Mouse (Mus musculus) stomach, embryonic 15.5 days (tissue): ENCODE results near the gene Zfyve27. TPM values are rescaled to one million over a fixed set of nuclear protein-coding genes. Genes with fewer than 3 reads are reported as not detected.

Experiments used
- ATAC-seq: fragments of 200-750 bp; cut with Nextera tagmentation; 2 replicates; pipeline ENCODE4 v1.8.0; 2017; ENCODE audit warnings: low read depth, moderate number of reproducible peaks, moderate TSS enrichment; ENCODE audit not compliant: insufficient read depth, low FRiP score
- H3K27ac ChIP-seq: fragments of 300-500 bp; sonication (generic); 2 replicates; pipeline ENCODE4 v1.5.1; 2015; ENCODE audit warnings: mild to moderate bottlenecking, inconsistent platforms
- H3K27me3 ChIP-seq: fragments of 300-500 bp; sonication (generic); replicated peaks from 2 replicates; pipeline ENCODE4 v1.6.1; 2015; ENCODE audit warnings: inconsistent platforms
- H3K36me3 ChIP-seq: fragments of 300-500 bp; sonication (generic); 2 replicates; pipeline ENCODE4 v1.6.1; 2015; ENCODE audit warnings: inconsistent platforms
- H3K4me1 ChIP-seq: fragments of 300-500 bp; sonication (generic); 2 replicates; pipeline ENCODE4 v1.6.1; 2015; ENCODE audit warnings: inconsistent platforms
- H3K4me2 ChIP-seq: fragments of 300-500 bp; sonication (generic); 2 replicates; pipeline ENCODE4 v1.6.1; 2015; ENCODE audit warnings: mild to moderate bottlenecking, inconsistent platforms
- H3K4me3 ChIP-seq: fragments of 300-500 bp; sonication (generic); replicated peaks from 2 replicates; pipeline ENCODE4 v1.5.1; 2015; ENCODE audit warnings: inconsistent platforms
- H3K9ac ChIP-seq: fragments of 300-500 bp; sonication (generic); 2 replicates; pipeline ENCODE4 v1.6.1; 2015; ENCODE audit warnings: inconsistent platforms
- H3K9me3 ChIP-seq: fragments of 300-500 bp; sonication (generic); 2 replicates; pipeline ENCODE4 v1.6.1; 2016; ENCODE audit warnings: inconsistent platforms
- WGBS: fragments of 180-500 bp; shearing (Covaris S2); methylation state at CpG from one replicate; pipeline ENCODE4 v1.1.7; 2015; 5-methylcytosine and 5-hydroxymethylcytosine counted together
- polyA plus RNA-seq: library from polyadenylated mRNA; unstranded; fragments of >200 nt; fragmentation: Nextera tagmentation; extraction: Ambion mirVana; gene quantifications from 2 replicates; pipeline ENCODE4 v1.2.1, GENCODE M21; 2015

Gene Zfyve27
- polyA plus RNA-seq, 1 experiment from 2014 or later, result 24.6 TPM

DNA sequence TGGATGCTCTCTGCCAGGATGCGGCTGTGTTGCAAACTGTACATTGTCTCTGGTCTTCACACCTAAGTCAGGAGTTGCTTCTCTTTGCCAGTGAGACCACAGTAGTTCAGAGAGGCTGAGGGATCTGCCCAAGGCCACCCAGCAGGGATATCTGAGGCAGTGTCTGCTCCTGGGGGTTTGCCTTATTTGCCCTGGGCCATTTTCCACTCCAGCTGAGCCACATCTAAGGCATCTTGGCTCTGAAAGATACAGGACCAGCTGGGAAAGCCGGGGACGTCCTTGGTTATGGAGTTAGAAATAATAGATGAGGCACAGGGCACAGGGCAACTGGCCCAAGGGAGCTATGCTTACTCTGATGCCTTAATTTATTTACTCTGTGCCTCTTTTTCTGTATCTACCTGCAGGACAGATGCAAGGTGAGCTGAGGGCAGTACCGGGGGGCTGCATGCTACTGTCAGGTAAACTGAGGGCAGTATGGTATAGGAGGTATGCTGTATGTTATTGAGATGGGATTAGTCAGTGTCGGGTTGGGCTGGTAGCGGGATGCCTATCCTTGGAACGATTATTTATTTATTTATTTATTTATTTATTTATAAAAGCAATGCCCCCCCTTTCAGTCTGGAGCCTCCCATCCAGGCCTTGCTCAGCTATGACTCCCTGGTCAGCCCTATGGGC lies 53.1 kb downstream of the Zfyve27 start:
- Histone ChIP-seq H3K36me3 (no peaks in the 10 kb centered on the region), H3K4me1 (no peaks in the 10 kb centered on the region), H3K4me3 (no peak overlapping the region), H3K27me3 (no peaks in the 10 kb centered on the region), H3K27ac (no peak overlapping the region), H3K9me3 (no peaks in the 10 kb centered on the region), H3K9ac (no peak overlapping the region), H3K4me2 (no peak overlapping the region)
- WGBS, result 57% methylated on average over 7 of the region's 7 CpGs
- ATAC-seq, result no peak

DNA sequence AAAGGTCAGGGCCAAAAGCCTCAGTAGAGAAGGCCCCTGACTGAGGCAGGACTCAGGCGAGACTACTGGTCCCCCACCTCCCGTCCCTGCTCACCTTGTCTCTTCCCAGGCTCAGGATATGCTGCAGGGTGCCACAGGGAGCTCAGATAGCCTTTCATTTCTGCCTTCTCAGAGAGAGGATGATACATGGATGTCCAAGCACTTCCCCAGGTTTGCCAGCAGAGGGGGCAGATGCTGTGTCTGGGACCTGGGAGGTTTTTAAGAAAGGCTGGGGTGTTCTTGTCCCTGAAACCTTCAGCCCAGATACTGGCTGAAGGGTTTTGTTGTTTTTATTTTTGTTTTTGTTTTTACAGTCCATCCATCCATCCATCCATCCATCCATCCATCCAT lies 53.6 kb downstream of the Zfyve27 start:
- no peak overlapping the region for H3K4me3 ChIP-seq
- no peak for ATAC-seq
- no peak overlapping the region for H3K9ac ChIP-seq
- H3K4me2 ChIP-seq, result no peak overlapping the region
- H3K9me3 ChIP-seq, result no peaks in the 10 kb centered on the region
- no peaks in the 10 kb centered on the region for H3K36me3 ChIP-seq
- 32% methylated on average over 2 of the region's 2 CpGs for WGBS
- H3K27me3 ChIP-seq, result no peaks in the 10 kb centered on the region
- H3K27ac ChIP-seq, result no peak overlapping the region
- H3K4me1 ChIP-seq, result no peaks in the 10 kb centered on the region

DNA sequence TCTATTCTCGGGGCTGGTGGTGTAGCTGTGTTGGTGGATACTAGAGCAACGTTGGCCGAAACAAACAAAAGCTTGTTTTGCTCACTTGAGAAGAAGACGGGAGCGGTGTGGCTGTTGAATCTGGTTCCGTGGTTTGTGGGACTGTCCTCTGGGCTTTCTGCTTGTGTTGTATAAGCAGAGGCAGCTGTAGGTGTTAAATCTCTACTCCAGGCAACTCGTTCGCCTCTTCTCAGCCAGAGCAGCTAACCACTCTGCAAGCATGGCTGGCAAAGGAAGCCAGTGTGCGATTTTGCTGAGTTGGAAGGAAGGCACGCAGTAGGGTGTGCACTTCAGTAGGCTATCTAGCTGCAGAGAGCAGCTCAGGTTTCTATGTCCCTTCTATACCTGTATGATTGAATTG lies 62.7 kb downstream of the Zfyve27 start:
- Histone ChIP-seq H3K4me1 (no peaks in the 10 kb centered on the region), H3K36me3 (no peaks in the 10 kb centered on the region), H3K4me3 (no peak overlapping the region), H3K9me3 (no peaks in the 10 kb centered on the region), H3K27me3 (no peaks in the 10 kb centered on the region), H3K4me2 (no peak overlapping the region), H3K27ac (no peak overlapping the region), H3K9ac (no peak overlapping the region)
- 76% methylated on average over 10 of the region's 10 CpGs for WGBS
- no peak for ATAC-seq

DNA sequence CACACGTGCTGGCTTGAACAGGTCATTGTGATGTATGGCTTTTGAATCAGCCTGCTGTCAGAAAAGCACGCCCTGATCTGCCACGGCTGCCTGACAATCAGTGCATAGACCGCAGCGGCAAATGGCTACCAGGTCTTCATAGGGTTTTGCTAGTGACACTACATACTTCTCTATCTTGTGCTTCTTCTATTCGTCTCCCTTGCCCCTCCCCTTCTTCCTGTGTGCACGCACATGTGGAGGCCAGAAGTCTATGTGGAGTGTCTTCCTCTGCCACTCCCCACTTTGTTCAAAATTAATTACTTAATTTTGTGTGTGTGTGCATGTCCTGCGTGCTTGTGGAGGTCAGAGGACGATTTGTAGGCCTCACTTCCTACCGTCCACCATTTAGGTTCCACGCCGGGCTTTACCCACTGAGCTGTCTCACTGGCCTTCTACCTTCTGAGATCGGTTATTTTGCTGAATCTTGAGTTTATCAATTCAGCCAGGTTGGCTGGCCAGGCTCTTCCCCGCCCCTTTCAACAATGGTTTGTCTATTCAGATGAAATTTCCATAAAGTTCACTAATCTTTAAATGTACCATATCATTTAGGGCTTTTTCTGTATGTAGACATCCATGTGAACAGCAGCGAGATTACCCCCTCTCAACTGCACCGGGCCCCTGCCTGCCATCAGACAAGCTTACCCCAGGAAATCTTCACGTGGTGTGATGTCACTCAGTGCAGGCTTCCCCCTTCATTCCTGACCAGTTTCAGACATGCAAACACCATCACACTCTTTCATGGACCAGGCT lies 65.9 kb downstream of the Zfyve27 start:
- Histone ChIP-seq H3K4me3 (no peak overlapping the region), H3K9me3 (no peaks in the 10 kb centered on the region), H3K36me3 (no peaks in the 10 kb centered on the region), H3K4me2 (no peak overlapping the region), H3K9ac (no peak overlapping the region), H3K27ac (no peak overlapping the region), H3K27me3 (no peaks in the 10 kb centered on the region), H3K4me1 (no peaks in the 10 kb centered on the region)
- WGBS, result 69% methylated on average over 17 of the region's 17 CpGs
- no peak for ATAC-seq

DNA sequence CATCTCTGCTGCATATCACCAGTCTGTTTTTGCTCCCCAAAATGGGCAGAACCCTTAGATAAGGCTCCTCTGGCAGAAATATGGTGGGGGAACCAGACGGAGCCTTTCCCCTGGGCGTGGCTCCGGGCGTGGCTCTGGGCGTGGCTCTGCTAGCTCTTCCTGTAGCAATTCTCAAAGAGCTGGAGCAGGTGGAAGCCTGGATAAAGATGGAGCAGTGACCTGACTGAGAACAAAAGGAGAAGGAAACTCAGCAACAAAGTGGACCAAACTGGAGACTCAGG lies 66.5 kb downstream of the Zfyve27 start:
- Histone ChIP-seq H3K27ac (no peak overlapping the region), H3K4me1 (no peaks in the 10 kb centered on the region), H3K36me3 (no peaks in the 10 kb centered on the region), H3K4me3 (no peak overlapping the region), H3K9ac (no peak overlapping the region), H3K9me3 (no peaks in the 10 kb centered on the region), H3K27me3 (no peaks in the 10 kb centered on the region), H3K4me2 (no peak overlapping the region)
- no peak for ATAC-seq
- WGBS, result 58% methylated on average over 5 of the region's 5 CpGs

DNA sequence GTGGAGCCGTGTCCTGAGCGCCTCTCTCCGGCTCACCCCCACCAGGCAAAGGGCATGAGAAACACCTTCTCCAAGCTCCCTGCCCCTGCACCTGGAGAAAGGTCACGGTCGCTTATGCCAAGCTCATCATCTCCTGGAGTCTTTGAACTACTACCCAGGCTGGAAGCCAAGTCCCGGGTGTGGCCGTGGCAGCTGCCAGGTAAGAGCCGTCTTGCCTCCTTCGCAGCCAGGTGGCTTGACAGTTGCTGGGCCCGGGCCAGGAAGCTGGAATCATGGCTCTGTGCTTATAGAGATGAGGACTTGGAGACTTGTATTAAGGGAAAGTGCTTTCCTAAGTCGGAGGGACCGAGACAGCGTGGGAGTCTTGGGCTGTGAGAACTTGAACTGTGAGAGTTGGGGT lies 67.2 kb downstream of the Zfyve27 start:
- no peak for ATAC-seq
- 82% methylated on average over 13 of the region's 13 CpGs for WGBS

DNA sequence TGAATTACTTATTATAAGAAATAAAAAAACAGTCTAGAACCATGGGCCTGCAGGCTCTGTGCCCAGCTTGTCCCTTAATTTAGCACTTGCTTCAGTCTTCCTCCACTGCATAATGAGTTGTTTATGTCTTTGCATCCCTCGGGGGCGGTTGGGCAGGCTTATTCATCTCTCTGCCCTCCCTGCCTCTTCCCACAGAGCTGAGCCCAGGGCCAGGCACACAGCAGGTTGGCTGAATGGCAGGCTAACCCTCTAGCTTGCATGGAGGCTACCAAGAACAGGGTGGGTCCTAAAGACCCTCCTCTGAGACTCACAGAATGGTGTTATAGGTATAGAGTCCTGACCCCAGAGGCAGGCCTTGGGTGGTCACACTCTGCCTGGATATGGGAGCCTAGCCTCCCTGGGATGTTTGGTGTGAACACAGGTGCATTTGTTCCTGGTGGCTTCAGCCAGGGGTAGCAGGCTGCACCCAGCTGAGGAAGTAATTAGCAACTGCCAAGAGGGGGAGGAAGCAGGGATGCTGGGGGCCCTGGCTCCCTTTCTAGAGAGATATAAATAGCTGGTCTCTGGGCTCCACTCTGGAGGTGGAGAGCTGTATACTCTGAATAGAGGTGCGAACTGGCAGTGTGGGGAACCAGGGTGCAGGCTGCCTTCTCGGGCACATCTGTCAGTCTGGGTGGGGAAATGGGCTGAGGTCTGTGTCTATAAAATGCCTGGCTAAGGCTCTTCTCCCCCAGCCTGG lies 74.0 kb downstream of the Zfyve27 start:
- H3K27me3 ChIP-seq, result no peaks in the 10 kb centered on the region
- H3K4me3 ChIP-seq, result no peak overlapping the region
- H3K4me2 ChIP-seq, result no peak overlapping the region
- WGBS, result 19% methylated on average over 4 of the region's 4 CpGs
- ATAC-seq, result no peak
- H3K4me1 ChIP-seq, result 0 out of 2 replicates have a peak, but pooled peaks cover 2% of the 10 kb centered on the region
- no peaks in the 10 kb centered on the region for H3K36me3 ChIP-seq
- H3K9ac ChIP-seq, result no peak overlapping the region
- H3K9me3 ChIP-seq, result no peaks in the 10 kb centered on the region
- H3K27ac ChIP-seq, result no peak overlapping the region

More for the DNA sequence above, 67.2 kb downstream of the Zfyve27 start:
- Histone ChIP-seq H3K27ac (no peak overlapping the region), H3K36me3 (no peaks in the 10 kb centered on the region), H3K27me3 (no peaks in the 10 kb centered on the region), H3K9me3 (no peaks in the 10 kb centered on the region), H3K4me1 (no peaks in the 10 kb centered on the region), H3K4me3 (no peak overlapping the region), H3K4me2 (no peak overlapping the region), H3K9ac (no peak overlapping the region)

DNA sequence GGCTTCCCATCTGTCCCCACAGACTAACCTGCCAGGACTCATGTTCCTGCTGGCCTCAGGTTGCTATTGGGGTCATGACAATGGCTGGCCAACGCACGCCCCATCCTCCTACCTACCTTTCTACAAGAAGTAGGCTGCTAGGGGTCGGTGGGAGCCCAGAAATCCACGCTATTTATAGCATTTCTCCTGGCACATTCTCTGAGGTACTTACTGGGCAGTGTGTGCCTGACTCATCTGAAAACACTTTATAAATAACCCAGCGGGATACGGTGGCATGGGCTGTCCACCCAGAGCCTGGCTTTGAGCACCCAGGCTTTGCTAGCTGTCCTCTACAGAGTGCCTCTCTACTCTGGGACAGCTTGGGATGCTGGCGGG lies 74.6 kb downstream of the Zfyve27 start:
- Histone ChIP-seq H3K27ac (no peak overlapping the region), H3K27me3 (no peaks in the 10 kb centered on the region), H3K4me1 (0 out of 2 replicates have a peak, but pooled peaks cover 2% of the 10 kb centered on the region), H3K9ac (no peak overlapping the region), H3K4me3 (no peak overlapping the region), H3K36me3 (no peaks in the 10 kb centered on the region), H3K4me2 (no peak overlapping the region), H3K9me3 (no peaks in the 10 kb centered on the region)
- ATAC-seq, result no peak
- 64% methylated on average over 7 of the region's 7 CpGs for WGBS

DNA sequence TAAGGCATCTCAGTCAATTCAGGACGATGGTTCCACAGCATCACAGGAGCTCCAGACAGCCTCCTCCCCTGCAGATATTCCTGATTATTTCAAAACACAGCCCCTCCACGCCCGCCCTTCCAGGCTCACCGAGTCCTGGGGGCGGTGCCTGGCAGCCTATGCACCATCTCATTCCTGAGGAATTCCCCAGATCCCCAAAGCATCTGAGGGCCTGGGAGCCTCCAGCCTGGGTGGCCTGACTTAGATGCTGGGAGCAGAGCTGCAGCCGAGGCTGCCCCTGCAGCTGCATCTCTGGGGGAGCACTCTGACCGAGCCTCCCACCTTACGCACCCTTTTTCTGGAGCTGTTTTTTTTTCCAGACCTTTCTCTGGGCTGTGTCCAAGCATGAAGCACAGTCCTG lies 77.1 kb downstream of the Zfyve27 start:
- Histone ChIP-seq H3K4me2 (no peak overlapping the region), H3K27ac (no peak overlapping the region), H3K9me3 (no peaks in the 10 kb centered on the region), H3K4me3 (no peak overlapping the region), H3K4me1 (0 out of 2 replicates have a peak, but pooled peaks cover 2% of the 10 kb centered on the region), H3K36me3 (no peaks in the 10 kb centered on the region), H3K27me3 (no peaks in the 10 kb centered on the region), H3K9ac (no peak overlapping the region)
- 42% methylated on average over 8 of the region's 8 CpGs for WGBS
- no peak for ATAC-seq

DNA sequence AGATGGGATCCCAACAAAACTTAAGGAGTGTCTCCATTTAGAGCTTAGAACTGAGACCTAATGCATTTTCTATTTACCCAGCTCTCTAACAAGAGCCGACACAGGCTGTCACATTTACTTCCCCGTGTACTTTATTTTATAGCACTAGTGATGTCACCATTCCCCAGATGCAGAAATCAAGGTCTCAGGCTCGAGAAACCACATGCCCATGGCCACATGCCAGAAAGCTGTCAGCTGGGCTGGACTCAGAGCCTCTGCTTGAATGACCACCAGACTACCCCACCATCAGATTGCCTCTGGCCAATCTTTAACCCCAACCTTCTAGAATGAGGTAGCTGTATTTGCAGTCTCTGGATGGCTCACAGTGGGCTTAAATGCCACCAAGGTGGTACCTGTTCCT lies 79.7 kb downstream of the Zfyve27 start:
- no peak for ATAC-seq
- no peak overlapping the region for H3K9ac ChIP-seq
- H3K9me3 ChIP-seq, result no peaks in the 10 kb centered on the region
- no peaks in the 10 kb centered on the region for H3K36me3 ChIP-seq
- no peak overlapping the region for H3K4me2 ChIP-seq
- WGBS, result 48% methylated on average over 3 of the region's 3 CpGs
- 0 out of 2 replicates have a peak, but pooled peaks cover 2% of the 10 kb centered on the region for H3K4me1 ChIP-seq
- H3K27me3 ChIP-seq, result no peaks in the 10 kb centered on the region
- H3K4me3 ChIP-seq, result no peak overlapping the region
- H3K27ac ChIP-seq, result no peak overlapping the region
